Mouse (Mus musculus) urinary bladder, adult 18-20 months (tissue): ENCODE results near the gene Rgs6.

ENCODE experiments used
- DNase-seq, 2 experiments: peaks; one replicate each; pipeline ENCODE4 v3.0.0; 2022; ENCODE audit warnings: low spot score in 2 of 2, mixed read lengths in 2 of 2

Rgs6 gene

DNA sequence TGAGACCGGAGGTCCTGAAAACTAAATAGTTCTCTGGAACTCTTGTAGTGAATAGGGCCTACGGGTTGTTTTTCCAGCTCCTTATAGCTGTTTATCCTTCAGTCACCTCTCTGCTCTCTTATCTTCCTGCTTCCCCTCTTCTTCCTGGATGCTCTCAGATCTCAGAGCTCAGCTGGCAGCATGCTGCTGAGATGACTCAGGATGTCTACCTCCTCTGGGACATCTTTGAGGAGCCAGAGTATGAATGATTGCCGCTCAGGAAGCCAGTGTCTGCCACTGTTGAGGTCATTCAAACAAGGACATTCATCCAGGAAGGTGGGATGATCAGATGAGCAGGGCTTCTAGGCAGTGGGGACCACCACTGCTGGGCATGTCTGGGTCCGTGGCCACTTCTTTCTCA is 498.9 kb downstream of the Rgs6 start:
- no peak for DNase-seq

DNA sequence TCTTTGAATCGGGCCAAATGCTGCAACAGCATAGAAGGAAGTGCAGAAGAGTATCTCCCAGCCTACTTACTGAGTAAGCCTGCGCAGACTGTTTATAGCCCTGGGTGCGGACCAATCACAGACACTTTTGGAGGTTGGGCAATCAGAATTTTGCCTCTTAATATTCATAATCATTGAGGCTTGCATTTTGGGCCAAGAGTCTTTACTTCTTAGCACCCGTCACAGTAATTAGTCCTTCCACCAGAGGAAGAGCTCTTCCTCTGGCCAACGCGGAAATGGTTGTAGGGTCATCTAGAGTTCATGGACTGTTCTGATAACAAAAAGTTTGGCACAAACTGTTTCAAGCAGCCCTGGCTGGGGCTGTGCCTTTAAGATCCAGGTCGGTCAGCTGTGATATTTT is 499.5 kb downstream of the Rgs6 start:
- no peak for DNase-seq

DNA sequence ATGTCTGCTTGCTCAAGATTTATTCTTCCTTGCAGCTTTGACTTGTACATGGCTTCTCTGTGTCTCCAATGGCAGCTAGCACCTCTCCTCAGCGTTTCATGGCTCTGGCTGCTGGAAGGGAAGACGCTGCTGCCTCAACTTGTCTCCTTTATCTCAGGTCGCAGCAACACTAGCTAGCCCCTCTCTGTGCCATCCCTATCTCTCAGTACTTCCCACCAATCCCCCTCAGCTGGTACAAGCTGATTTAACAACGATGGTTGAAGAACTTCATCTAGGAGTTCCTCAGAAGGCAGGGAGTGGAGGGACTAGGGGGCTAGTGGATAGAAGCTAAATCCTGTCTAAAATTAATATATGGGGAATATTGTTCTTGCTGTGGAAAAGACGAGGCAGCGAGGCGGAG is 503.9 kb downstream of the Rgs6 start:
- DNase-seq, result no peak

DNA sequence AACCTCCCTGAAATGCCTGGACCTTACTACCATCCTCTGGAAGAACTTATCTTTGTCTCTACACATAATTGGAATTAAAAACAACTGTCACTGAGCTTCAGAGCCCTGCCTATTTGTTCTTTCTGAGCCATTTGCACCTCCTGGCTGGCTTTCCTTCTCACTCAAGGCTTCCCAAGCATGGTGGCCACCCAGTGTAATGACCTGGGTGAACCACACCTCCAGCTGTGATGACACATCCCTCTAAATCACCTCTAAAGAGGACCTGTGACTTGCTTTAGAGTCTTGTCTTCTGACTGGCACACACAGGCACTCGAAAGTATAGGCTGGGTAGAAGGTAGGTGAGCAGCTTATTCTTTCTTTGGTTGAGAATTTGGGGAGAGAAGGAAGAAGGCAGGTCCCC is 509.7 kb downstream of the Rgs6 start:
- DNase-seq, result no peak

DNA sequence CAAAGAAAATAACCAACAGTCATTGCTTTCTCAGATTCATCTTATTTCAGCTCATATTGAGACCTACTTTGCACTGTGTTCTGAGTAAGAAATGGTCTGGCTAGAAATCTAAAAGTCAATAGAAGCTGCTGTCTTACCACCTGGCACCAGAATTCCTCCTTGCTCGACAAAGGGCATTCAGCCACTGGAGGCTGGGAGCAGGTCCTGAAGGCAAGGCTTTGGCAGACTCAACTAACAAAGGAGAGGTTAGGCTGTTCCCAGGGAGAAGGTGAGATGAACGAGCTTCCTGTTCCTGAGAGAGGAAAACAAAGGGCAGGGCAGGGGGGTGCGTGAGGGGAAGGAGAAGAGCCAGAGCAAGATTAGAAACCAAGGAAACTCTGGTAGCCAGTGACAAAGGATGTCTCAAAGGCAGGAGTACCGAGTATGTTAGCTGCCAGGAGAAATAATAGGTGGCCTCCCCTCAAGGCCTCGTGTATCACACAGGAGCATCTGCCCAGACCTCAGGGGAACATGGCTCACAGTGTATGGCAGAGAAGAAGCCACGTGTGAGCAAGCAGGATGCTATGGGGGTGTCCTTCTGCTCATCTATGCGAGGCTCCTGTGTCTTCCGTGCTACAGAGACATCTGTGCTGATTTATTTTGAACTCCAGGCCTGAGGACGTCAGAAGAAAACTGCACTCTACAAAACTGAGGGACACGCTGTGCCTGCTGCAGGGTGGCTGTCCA is 510.7 kb downstream of the Rgs6 start:
- no peak for DNase-seq

DNA sequence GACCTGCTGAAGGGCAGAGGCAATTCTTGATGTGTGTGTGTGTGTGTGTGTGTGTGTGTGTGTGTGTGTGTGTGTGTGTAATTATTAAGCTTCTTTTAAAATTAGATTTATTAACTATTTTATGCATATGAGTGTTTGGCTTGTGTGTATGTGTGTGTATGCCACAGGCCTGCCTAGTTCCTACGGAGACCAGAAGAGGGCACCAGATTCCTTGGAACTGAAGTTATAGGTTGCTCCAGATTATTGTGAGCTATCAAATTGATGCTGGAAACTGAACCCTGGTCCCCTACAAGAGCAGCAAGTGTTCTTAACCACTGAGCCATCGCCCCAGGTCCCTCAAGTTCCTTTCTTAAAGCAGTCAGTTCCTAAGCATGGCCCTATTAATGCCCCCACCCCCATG is 511.8 kb downstream of the Rgs6 start:
- no peak for DNase-seq

DNA sequence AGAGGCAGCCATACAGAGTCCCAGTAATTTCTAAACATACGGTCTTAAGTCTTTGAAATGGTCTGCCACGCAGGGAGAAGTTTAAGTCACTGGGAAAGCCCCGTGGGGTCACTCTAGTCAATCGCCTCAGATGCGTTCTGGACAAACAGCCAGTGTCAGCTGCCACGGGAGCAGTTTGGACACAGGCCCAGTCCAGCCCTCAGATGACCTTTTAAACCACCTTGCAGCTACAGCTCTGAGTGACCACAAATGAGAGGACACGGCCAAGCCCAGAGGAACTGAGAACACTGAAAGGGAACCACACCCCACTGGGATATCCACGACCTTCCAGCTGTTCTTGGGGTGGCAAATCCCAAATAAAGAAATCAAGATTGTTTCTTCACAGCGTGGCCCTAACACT is 512.3 kb downstream of the Rgs6 start:
- DNase-seq, result no peak

DNA sequence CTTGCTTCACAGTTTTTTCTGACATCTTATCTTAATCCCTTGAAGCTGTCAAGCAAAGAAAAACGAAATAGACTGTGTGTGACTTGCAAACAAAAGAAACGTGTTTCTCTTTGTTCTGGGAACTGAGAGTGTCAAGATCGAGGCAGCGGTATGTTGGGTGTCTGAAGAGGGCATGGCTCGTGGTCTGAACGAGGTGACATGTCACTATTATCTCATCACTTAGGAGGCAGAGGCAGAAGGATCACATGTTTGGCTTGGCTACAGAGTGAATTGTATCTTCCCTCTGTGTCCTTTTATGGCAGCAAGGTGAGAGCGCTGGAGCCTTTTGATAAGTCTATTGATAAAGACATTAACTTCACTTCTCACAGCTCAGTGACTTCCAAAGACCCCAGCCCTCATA is 512.8 kb downstream of the Rgs6 start:
- DNase-seq, result no peak

DNA sequence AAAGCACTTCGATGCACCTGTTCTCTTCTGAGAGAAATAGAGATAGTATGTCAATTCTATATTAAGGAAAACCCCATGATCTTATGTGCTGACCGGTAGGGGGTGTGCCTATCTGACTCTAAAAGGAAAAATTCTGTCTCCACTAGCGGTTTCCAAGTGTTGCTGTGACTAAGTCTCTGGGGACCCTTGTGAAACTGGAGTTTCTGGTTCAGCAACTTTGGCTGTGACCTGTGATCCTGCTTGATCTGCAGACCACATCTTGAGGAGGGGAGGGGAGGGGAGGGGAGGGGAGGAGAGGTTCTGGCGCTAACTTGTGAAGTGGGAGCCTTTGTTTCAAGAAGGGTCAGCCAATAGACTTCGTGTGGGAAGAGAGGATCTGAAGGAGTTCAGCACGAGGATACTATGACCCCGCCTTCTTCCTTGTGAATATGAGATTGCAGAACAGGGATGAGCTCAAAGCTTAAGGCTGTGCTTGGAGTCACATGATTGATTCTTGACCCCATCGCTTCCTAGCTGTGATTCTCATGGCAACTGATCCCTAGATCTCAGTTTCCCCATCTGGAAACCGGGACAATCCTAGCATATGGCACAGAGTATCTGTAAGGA is 517.5 kb downstream of the Rgs6 start:
- DNase-seq, result peak in 1 of 2 experiments; percentile 42

DNA sequence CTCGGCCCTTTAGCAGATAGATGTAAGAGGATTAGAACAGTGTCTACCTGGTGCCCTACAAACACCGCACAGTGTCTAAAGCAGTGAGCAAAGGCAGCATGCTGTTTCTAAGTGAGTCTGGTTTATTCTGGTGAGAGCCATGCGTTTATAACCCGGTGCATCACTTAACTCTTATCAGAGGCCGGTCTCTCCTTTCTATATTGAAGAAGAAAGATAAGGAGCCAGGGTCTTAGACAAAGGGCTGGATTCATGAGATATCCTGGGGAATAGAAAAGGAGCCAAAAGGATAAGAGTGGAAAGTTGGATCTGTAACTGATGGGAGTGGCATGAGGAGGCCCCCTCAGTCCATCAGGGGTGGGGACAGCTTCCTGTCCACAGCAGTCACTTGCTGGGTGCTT is 518.0 kb downstream of the Rgs6 start:
- DNase-seq, result no peak

DNA sequence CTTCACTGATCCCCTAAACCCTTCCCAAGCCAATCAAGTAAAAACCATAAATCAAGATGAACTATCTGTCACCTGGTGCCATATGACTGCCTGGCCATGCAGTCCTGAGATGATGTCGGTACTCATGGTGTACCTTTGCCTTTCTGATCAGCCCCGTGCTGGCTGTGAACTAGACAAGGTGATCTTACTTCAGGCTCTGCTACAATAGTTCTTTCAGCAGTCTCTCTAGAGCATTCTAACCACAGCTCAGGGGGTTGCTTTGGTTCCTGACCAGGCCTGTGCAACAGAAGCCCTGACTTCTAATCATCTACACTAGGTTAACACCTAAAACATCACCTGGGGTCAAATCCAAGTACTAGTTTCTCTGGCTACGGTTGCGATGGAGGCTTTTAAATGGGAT is 521.4 kb downstream of the Rgs6 start:
- DNase-seq, result no peak

DNA sequence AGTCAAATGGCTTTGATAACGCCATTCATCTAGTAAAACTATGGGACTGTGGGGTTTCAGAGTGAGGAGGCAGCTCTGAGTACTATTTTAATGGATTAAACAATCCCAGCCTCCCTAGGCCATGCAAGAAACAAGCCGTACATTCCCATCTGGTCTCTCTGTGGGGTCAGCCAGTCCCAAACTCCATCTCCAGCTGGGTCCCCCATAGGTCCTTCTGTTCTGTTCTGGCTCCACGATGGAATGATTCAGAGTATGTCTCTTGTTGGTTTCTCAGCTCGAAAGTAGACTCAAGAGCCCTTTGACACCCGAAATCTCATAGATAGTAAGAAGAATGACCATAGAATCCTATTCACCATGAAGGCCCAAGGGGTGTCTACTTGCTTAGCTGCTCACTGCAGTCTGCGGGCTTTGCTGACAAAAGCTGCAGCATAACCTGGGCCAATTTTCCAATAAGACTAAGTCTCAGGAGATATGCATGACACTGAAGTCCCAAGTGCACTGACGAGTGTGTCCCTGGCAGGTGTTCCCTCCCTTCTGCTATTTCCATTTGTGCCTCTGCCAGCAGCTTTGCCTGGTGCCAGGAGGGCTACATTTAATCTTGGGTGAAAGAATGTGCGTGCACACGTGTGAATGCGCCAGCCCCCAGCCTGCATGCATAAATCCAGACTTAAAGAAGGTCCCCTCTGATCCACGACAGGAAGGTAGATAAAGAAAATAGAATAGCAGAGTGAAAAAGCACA is 522.0 kb downstream of the Rgs6 start:
- no peak for DNase-seq

DNA sequence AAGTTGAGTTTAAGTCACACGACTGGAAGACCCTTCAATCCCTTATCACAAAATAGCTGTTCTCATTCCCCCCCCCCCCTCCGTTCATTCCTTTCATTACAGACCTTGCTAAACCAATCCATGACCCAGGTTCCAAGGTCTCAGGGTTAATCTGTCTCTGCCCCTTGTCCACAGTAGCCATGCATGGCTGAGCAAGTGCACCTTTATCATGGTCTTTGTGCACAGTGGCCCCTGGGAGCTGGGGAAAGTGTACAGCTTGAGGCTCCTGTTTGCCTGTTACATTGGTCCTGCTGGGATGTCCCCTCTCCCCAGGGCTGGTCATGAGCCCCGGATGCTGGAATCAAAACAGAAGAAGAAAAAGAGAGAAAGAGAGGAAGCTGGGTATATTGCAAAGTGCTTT is 522.6 kb downstream of the Rgs6 start:
- no peak for DNase-seq

DNA sequence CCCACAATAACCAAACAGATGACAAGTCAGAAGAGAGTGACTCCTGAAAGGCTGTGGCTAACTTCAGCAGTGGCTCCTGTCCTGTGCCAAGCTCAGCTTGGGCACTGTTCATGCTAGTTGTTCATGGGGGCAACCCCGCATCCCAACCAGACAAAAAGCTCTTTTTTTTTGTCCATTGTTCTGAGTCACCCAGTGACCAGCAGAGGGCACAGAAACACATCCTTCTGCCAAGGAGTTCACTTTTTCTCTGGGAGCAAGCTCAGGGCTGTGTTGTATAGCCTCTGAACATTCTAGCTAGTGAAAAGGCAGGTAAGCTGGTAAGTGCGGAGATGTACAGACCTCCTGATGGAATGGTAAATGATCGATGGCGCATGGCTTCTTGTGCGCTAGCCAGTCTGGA is 524.2 kb downstream of the Rgs6 start:
- no peak for DNase-seq

DNA sequence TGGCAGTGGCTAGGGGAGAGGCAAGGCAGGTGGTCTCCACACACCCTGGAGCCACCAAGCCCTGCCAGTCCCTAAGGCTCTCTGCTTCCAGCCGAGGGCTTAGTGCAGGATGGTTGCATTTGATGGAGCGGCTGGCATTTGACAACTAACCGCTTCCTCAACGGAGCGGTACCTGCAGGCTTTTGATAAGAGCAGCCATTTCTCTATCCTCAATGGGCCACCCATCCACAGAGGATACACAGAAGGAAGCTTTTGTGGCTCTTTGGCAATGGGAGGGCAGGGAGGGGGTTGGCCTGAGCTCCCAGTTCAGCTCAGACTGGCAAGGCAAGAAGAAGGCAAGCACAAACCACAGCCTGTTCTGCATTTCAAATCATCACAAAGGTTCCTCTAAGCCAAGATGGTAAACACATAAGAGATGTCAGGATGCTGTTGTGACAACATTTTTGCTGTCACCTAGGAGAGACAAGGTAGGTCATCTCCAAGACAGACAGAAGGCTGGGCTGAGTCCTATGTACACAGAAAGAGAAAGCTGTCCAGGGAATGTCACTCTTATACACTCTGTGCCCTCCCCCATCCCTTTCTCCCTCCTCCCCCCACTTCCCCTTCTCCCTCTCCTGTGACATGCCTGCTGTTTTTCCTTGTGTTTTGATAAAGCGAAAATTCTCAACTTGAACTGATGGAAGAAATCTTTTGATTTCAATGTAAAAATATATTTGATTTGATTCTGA is 525.0 kb downstream of the Rgs6 start:
- no peak for DNase-seq

DNA sequence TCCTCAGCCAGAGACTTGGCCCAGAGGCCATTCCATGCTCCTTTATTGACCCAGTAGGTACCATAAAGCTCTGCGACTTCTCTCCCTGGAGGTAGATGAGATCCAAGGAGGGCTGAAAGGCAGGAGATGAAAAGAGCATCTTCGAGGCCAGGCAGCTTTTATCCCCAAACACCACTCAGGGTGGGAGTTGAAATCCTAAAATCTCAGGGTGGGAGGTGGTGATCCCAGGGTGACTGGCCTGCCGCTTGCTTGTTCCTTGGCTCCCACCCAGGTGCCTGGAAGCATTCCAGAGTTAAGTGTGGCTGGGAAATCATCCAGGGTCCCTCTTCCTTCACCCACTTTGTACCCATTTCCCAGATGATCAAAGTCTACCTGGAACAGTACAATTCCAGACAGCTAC is 525.9 kb downstream of the Rgs6 start:
- no peak for DNase-seq

DNA sequence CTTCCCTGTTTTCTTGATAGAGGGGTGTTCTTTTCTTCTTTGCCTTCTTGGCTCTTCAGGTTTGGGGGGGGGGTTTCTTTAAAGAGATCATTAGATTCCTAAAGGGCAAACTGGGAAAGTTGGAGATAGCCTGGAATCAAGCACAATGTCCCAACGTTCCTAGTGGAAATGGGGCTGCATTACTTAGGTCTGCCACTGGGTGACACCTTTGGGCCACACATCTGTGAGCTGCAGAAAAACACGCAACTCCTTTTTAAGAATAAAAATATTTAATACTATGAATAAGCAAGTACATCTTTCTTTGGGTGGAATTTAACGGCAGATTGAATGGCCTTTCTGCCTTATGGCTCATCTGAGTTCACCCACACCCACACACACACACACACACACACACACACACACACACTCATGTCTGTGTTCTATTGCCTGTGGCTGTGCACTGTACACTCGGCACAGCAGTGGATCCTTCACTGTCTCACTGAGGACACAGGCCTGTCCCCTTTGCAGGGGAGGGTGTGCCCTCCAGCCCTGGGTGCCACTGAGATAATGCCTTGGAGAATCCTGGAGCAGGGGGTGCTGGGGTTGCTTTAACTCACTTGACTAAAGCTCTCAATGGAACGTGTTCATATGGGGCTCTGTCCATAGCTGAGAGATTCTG is 526.4 kb downstream of the Rgs6 start:
- DNase-seq, result peak; percentile 20 to 46

DNA sequence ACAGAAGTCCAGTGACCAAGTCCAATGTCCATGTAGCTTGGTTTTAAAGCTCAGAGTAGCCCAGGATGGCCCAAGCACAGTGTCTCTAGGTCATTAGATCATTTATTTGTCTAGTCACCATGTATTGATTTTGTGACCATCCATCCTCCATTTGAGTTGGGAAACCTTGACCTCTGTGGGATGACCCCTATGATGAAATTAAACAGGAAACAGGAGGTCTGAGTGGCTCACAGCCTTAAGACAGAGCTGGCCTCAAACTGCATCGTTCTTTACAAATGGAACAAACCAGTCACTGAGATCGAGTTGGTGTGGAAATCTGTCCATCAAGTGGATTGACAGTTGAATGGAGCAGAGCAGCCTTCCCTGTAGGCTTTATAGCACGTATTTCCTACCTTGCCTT is 536.0 kb downstream of the Rgs6 start:
- DNase-seq, result no peak

DNA sequence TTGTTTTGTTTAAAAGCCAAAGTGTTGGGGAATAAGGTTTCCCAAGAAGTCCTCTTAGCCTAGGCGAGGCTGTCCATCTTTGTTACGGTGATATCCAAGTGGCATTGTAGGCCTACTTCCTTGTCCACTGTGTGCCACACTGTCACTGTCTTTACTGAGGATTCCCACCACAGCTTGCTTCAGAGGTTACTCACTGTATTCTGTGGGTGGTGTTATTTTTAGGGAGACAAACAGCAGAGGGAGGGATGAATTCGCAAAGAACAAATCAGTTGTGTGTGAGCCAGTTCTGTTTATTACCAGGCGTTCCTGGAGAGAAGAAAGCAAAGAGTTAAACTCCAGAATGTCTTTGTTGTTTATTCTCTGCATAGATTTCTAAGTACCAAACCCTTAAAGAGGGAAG is 537.2 kb downstream of the Rgs6 start:
- DNase-seq, result no peak

DNA sequence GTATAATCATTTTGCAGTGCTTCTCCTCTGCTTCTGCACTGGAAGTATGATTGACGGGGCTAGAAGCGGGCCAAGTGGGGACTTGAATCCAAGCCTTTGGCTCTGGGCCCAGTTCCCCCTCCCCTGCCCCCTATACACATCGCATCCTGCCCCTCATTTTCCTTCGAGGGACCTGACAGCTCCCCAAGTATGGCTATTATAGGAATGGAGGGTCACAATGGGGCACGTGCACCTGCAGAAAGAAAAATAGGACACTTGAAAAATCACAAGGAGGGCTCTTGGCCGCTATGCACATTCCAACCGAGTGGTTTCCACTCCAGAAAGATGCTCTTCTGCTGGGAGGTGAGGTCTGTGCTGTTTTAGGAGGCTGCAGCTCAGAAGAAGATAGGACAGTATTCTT is 538.8 kb downstream of the Rgs6 start:
- no peak for DNase-seq

DNA sequence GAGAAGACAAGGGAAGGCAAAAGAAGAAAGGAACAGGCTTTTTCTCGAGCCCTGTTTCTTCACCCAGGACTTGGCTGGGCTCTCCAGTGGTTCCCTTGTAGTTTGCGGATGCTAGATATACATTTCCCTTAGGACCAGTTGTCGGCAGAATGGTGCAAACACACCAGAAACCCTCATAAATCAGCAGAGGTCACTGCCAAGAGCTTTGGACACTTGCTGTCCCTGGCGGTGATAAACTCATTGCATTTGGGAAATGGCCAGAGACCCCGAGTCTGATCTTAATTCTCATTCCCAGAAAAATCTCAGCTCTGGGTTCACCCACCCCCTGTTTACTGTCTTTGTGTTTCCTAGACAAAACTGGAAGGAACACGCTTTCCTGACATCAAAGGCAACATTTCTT is 539.9 kb downstream of the Rgs6 start:
- DNase-seq, result no peak

DNA sequence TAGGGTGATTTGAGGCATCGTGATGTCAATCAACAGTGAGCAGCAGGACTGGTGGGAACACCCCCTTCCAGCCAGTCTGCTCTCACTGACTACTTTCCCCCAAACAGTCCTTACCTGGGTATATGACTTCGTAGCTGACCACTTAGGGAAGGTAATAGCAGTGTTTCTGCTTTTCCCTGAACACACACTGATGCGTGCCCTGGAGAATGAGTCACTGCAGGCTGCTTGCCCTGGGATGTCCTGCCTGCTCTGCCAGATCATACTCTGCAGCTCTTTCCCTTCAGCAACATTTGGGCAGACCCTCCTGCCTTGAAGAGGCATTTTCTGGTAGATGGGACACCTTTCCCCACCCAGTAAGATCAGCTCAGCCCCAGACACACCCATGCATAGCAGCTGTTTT is 540.5 kb downstream of the Rgs6 start:
- no peak for DNase-seq
